Mouse (Mus musculus) olfactory bulb, adult 2 months (tissue): ENCODE results near the gene Thoc2.

Source experiments
- CTCF ChIP-seq: fragments of 200-500 bp; IDR thresholded peaks from 2 replicates; pipeline ENCODE4 v1.5.1; 2012; ENCODE audit warnings: low read depth, mild to moderate bottlenecking, low read length, moderate library complexity; ENCODE audit not compliant: insufficient read depth
- POLR2A ChIP-seq: fragments of 200-500 bp; IDR thresholded peaks from 2 replicates; pipeline ENCODE4 v1.6.1; 2012; ENCODE audit warnings: mild to moderate bottlenecking, low read depth, low read length, moderate library complexity; ENCODE audit not compliant: insufficient read depth

DNA sequence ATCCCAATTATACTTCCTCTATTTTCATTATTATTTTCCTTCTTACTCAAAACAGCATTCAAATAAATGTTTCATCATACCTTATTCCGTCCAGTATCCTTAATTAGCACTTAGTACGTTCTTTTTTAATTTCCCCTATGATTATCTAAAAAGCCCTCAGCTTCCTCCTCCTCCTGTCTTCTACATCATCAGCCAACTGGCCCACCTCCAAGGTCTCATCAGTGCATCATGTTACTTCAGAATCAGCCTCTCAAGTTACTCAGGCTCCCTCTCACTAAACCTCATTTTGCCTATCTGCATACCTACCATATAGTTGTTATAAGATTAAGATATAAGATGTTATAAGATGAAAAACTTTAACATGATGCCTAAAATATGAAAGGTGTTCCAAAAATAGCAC, 43.9 kb downstream of the Thoc2 start:
- no peak for TF ChIP-seq POLR2A
- TF ChIP-seq CTCF: no peak
